In genomic region chr16:44430021-44430420, GRCm38 (mm10) we compare ENCODE assay signal across 20 mouse cellular contexts. TPM values are rescaled to one million over a fixed set of nuclear protein-coding genes. Genes with fewer than 3 reads are reported as not detected.
DNase-seq lines count a peak whose midpoint lies in the region; ATAC-seq lines count a peak whose summit lies in the region.
"Had no signal": no experiment of that assay in that cellular context is flagged by ENCODE, and none has a peak within 500 bp of the region (broad histone marks: within the 10 kb centered on the region; RNA-seq: fewer than 3 reads in every experiment).

No protein-coding gene starts in this region.

- no peak overlapping the region for H3K4me3 ChIP-seq in hindbrain, embryonic 12.5 days
- peak overlapping the region; percentile 25 for H3K4me3 ChIP-seq in midbrain, embryonic 15.5 days
- H3K4me3 ChIP-seq: embryonic facial prominence, embryonic 15.5 days; intestine, embryonic 15.5 days; limb, embryonic 12.5 days; liver, embryonic 15.5 days; stomach, embryonic 15.5 days had no signal

- no peaks in the 10 kb centered on the region for H3K27me3 ChIP-seq in hindbrain, embryonic 12.5 days
- H3K27me3 ChIP-seq in midbrain, embryonic 15.5 days (replicated peaks) = no peaks in the 10 kb centered on the region
- H3K27me3 ChIP-seq: embryonic facial prominence, embryonic 15.5 days; intestine, embryonic 15.5 days; limb, embryonic 12.5 days; liver, embryonic 15.5 days; stomach, embryonic 15.5 days had no signal

- H3K4me2 ChIP-seq in hindbrain, embryonic 12.5 days (replicated peaks) = no peak overlapping the region
- peak overlapping the region; percentile 30 for H3K4me2 ChIP-seq in midbrain, embryonic 15.5 days
- H3K4me2 ChIP-seq: embryonic facial prominence, embryonic 15.5 days; intestine, embryonic 15.5 days; limb, embryonic 12.5 days; liver, embryonic 15.5 days; stomach, embryonic 15.5 days had no signal

- no peak overlapping the region for H3K27ac ChIP-seq in hindbrain, embryonic 12.5 days
- peak overlapping the region; percentile 45; the same call in 1 of the 2 replicates for H3K27ac ChIP-seq in midbrain, embryonic 15.5 days
- H3K27ac ChIP-seq: embryonic facial prominence, embryonic 15.5 days; intestine, embryonic 15.5 days; limb, embryonic 12.5 days; liver, embryonic 15.5 days; stomach, embryonic 15.5 days had no signal

- peak; percentile 69 for DNase-seq in ES-CJ7 (ENCODE audit: low read depth, low spot score)
- peak; percentile 16 for DNase-seq in WW6 (ENCODE audit: low read depth, low spot score)
- no peak for DNase-seq in left cerebral cortex, adult 8-10 months (ENCODE audit: low spot score in 2 of 2)
- no peak for DNase-seq in gastrocnemius, postnatal 4 days (ENCODE audit: low spot score in 2 of 2)
- DNase-seq: adrenal gland, adult 2 months; cerebellum, postnatal 25 days; gastrocnemius, postnatal 36 days; kidney, postnatal 25 days; lung, postnatal 36 days; thymus, postnatal 14 days had no signal

- 43% methylated on average over 7 of the region's 7 CpGs for WGBS in hindbrain, embryonic 12.5 days
- 40% methylated on average over 7 of the region's 7 CpGs for WGBS in midbrain, embryonic 15.5 days

- 0 out of 2 replicates have a peak, but pooled peaks cover 4% of the 10 kb centered on the region for H3K4me1 ChIP-seq in hindbrain, embryonic 12.5 days
- no peaks in the 10 kb centered on the region for H3K4me1 ChIP-seq in midbrain, embryonic 15.5 days
- H3K4me1 ChIP-seq: embryonic facial prominence, embryonic 15.5 days; intestine, embryonic 15.5 days; liver, embryonic 15.5 days; stomach, embryonic 15.5 days had no signal

- no peaks in the 10 kb centered on the region for H3K9me3 ChIP-seq in hindbrain, embryonic 12.5 days (replicated peaks)
- H3K9me3 ChIP-seq in midbrain, embryonic 15.5 days = no peaks in the 10 kb centered on the region
- H3K9me3 ChIP-seq: embryonic facial prominence, embryonic 15.5 days; intestine, embryonic 15.5 days; limb, embryonic 12.5 days; liver, embryonic 15.5 days; stomach, embryonic 15.5 days had no signal

- H3K36me3 ChIP-seq in hindbrain, embryonic 12.5 days = no peaks in the 10 kb centered on the region
- H3K36me3 ChIP-seq in midbrain, embryonic 15.5 days (replicated peaks) = no peaks in the 10 kb centered on the region
- H3K36me3 ChIP-seq: embryonic facial prominence, embryonic 15.5 days; intestine, embryonic 15.5 days; limb, embryonic 12.5 days; liver, embryonic 15.5 days; stomach, embryonic 15.5 days had no signal

- H3K9ac ChIP-seq in hindbrain, embryonic 12.5 days = no peak overlapping the region
- no peak overlapping the region for H3K9ac ChIP-seq in midbrain, embryonic 15.5 days
- H3K9ac ChIP-seq: embryonic facial prominence, embryonic 15.5 days; intestine, embryonic 15.5 days; limb, embryonic 12.5 days; liver, embryonic 15.5 days; stomach, embryonic 15.5 days had no signal

- ATAC-seq in hindbrain, embryonic 12.5 days (ENCODE audit: low FRiP score) = 0 out of 2 replicates have a peak, but pooled peaks have one; percentile 38
- peak; percentile 93 for ATAC-seq in midbrain, embryonic 15.5 days (replicated peaks)
- no peak for ATAC-seq in cerebellum, adult (ENCODE audit: insufficient number of reproducible peaks, low FRiP score, low TSS enrichment)
- ATAC-seq: CD4-positive, CD25-positive, alpha-beta regulatory T cell, adult 4 months; intestine, embryonic 15.5 days had no signal

RNA-seq across cellular contexts. Expression of gene Cfap44, which starts 35.4 kb away (rescaled TPM):
- polyA plus RNA-seq in hindbrain, embryonic 12.5 days (2016; fragmentation: Nextera tagmentation; extraction: Ambion mirVana) = 6.4 and 8.3 TPM in 2 replicates
- 6.3 TPM in 2 replicates for polyA plus RNA-seq in midbrain, embryonic 15.5 days (2015; fragmentation: Nextera tagmentation; extraction: Ambion mirVana)
- total RNA-seq in left cerebral cortex, adult 8-10 months (2022) = 1 to 10 TPM; 3.4 to 7.4 (median 5.8) TPM
- under 1 TPM; 0.05 to 0.16 TPM for total RNA-seq in gastrocnemius, postnatal 4 days (2021)
- total RNA-seq: gastrocnemius, postnatal 36 days had no signal
- polyA plus RNA-seq: CD4-positive, CD25-positive, alpha-beta regulatory T cell, adult 4 months; small intestine, adult 2 months had no signal

Comparison
In these comparisons a context has a peak if more than half of its experiments do, and no peak if none do; other contexts are left out.
1. DNase-seq: peak in ES-CJ7 (single experiment) and WW6 (single experiment); none in left cerebral cortex, adult 8-10 months (0 of 2) and gastrocnemius, postnatal 4 days (0 of 2).